Mouse (Mus musculus): ENCODE data around the gene Shisa4.
A peak's percentile ranks its signal among the peaks of the same experiment; 100 is the strongest.

Shisa4 gene

GRCm38 (mm10) chr1:135374868-135375581, at the start of gene Shisa4:
Gene Shisa4, minus strand, starts transcription at chr1:135375237.
- DNase-seq = peak; percentile 54 to 64

DNA sequence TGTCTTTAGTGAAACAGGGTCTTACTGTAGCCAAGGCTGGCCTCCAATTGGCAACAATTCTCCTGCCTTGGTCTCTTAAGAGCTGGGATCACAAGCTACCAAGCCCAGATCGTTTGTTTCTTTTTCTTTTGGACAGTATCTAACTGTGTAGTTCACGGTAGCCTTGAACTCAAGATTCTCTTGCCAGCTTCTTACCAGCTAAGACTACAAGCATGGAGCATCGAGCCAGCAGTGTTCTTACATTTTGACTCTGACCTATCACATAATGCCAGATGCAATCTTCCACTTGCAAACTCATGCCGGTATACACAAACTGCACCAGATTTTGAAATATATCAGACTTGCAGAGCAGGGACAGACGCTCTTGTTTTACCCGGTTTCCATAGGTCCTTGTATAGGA, 47.7 kb upstream of the Shisa4 start:
- DNase-seq = no peak

- DNase-seq = peak; percentile 11 to 21
Measured at GRCm38 (mm10) chr1:135413996-135414395, 39.0 kb upstream of the Shisa4 start.

GRCm38 (mm10) chr1:135412130-135412529, 37.1 kb upstream of the Shisa4 start:
- DNase-seq = no peak

GRCm38 (mm10) chr1:135410967-135411366, 35.9 kb upstream of the Shisa4 start:
- DNase-seq = peak; percentile 75 to 80

- no peak for DNase-seq
Measured at GRCm38 (mm10) chr1:135408973-135409372, 33.9 kb upstream of the Shisa4 start.

GRCm38 (mm10) chr1:135405356-135405755, 30.3 kb upstream of the Shisa4 start:
- DNase-seq = no peak

DNA sequence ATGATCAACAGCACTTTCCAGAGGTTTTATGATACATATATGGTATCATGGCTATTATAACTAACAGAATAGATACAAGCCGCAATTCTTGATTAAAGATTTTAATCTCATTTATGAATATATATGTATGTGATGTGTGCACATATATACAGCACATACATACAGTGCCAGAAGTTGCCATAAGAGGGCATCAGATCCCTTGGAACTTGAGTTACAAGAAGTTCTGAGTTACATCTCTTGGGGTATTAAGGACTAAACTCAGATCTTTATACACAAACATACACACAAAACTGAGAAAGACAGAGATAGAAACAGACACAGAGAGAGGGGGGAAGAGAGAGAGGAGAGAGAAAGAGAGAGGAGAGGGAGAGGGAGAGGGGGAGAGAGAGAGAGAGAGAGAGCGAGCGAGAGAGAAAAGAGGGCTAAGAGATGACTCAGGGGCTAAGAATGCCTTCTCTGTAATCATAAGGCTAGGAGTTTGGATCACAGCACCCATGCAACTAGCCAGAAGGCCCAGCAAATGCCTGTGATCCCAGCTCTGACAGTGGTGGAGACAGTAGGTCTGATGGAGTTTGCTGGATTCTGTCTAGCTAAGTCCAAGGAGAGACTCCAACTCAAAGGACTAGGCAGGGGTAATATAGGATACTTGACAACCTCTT, 26.5 kb upstream of the Shisa4 start:
- DNase-seq = no peak

- no peak for DNase-seq
Measured at GRCm38 (mm10) chr1:135399466-135399865, 24.4 kb upstream of the Shisa4 start.

DNA sequence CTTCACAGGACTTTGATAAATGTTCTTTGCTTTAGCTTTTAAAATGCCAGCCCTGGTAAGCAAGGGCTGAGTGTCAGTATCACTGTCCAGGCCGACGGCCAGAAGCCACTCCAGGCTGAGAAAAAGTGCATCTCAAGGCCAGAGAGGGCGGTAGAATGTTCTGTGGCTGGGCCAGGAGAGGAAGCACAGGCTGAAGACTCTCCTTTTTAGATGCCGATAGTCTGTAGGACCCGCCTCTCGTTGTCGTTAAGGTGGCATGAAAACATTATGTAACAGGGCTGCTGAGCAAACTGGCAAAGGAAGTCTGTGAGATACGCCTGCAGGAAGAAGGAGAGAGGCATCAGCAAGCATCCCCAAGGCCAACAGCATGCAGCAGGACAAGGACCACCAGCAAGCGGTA, 10.1 kb upstream of the Shisa4 start:
- no peak for DNase-seq

DNA sequence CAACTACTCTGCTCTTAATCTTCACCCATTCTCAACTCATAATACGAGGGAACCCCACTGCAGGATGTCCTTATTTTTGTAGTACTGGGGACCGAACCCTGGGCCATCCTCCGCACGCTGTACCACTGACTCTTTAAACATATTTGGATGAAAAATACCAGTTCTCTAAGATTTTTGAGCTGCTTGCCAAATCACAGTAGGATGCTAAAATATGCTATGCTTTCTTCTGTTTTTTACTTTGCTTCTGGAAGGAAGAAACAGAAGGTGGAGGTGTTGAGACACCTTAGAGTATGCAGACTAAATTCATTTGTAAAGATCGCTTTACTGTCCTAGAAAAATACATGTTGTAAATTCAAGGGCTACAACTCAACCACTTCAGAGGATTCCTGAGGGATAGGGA, 9.1 kb upstream of the Shisa4 start:
- no peak for DNase-seq

DNA sequence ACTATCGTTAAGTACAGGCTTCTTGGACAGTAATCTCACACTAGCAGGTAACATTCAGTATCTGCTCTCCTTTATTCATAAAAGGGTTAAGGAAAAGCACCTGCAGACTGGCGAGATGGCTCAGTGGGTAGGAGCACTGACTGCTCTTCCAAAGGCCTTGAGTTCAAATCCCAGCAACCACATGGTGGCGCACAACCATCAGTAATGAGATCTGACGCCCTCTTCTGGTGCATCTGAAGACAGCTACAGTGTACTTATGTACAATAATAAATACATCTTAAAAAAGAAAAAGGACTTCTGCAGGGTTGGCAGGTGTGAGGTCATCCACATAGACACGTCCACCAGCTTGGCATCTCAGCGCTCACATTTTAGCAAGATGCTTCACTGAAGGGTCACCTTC, 6.5 kb upstream of the Shisa4 start:
- DNase-seq = peak in 1 of 2 experiments; percentile 29

DNA sequence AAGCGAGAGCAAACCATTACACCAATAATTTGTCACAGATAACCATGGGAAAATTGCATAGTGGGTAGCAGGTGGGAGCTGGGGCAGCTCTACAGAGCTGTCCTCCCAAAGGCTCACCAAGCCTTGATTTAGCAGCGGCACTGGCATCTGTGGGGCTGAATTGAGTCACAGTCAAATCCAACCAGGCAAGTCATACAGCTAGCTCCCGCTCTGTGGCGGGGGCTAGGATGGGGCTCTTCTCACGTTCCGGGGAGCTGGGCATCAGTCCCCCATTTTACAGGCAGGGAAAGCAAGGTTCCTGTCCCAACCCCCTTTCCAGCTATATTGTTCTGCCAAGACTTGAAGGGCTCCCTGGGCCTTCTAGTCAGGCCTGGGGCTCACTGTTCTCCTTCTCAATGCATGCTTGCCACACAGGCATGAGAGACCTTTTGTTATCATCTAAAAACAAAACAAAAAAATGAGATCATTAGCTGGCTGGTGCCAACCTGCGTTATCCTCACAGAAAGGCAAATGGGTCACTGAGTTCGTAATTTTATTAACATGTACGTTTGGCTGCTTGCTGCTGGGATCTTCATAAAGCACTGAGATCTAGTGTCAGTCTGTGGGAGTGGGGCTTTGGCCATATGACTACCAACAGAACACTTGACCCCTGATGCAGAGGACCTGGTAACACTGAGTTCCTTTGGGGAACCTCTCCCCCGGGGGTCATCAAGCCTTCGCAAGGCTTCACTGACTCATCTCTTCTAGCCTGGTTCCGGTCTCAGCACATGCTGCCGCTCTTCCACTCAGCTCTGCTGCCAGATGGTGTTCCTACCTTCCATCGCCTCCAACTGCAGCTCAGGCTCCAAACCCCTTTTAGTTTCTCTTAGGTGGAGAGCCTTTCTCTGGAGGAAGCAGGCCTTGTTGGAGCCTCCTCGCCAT, 5.3 kb upstream of the Shisa4 start:
- DNase-seq = no peak

GRCm38 (mm10) chr1:135379048-135379447, 4.0 kb upstream of the Shisa4 start:
- DNase-seq = no peak

- no peak for DNase-seq
Measured at GRCm38 (mm10) chr1:135378576-135378975, 3.5 kb upstream of the Shisa4 start.

DNA sequence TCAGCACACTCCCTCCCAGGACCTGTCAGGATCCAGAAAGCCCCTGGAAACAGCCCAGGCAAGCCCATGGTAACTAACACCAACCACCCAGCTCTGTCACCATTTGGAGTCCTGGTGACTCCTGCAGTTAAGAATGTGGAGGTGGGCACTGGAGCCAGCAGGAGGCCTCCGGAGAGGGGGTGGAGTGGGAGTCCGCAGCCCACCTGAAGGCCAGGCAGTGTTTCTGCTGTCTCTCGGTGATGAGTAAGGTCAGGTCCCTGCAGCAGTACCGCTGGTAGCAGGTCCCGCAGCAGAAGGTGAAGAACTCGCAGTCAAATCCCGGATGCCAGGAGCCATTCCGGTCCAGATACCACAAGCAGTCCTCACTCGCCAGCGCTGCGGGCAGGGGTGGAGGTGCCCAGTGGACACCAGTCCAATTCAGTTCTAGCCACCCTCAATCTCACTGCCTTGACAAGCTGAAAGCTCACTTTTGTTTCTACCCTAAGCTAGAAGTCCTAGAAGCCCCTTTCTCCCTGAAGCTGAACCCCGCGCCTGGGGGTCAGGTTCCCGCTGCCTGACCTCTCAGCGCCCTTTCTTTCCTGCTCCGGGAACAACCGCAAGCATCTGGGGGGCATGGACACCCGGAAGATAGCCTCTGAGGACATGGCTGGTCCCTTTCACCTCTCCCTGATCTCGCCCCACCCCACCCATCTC, 716 bp downstream of the Shisa4 start:
- peak in 1 of 2 experiments; percentile 10 for DNase-seq

DNA sequence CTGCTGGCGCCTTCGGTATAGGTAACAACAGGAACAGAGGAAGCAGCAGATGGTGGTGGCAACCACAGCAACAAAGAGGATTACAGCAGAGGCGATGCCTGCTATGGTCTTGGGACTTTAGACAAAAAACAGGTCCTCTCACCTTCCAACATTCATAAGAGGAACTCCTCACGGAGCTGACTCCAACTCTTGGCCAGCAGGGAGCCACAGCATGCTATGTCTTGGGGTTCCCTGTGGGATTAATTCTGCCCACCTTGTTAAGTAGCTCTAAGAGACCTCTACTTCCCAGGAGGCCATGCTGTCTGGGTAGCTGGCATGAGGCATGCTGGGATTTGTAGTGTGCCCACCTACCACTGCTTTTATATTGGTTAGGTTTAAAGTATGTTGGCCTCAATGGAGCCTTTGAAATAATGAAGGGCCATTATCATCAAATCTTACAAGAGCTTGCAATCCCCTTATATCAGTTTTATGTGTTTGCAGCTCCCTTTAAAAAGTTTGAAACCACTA, 1.8 kb downstream of the Shisa4 start:
- no peak for DNase-seq

DNA sequence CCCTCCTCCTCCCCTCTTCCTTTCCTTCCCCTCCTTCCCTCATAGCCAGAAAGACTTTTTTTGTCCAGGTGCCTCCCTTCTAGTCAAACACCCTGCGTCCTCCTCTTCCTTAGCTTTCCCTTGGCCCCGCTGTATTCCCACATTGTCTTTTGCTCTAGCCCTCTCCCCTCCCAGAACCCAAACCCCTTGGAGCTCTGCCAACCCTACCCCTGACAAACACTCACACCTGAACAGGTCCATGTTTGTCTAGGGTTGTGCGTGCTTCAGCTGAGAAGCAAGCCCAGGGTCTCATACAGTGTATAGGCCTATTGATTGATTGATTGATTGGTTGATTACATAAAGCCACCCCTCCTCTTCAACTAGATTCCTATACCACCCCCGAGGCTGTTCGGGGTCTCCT, 5.6 kb downstream of the Shisa4 start:
- no peak for DNase-seq

DNA sequence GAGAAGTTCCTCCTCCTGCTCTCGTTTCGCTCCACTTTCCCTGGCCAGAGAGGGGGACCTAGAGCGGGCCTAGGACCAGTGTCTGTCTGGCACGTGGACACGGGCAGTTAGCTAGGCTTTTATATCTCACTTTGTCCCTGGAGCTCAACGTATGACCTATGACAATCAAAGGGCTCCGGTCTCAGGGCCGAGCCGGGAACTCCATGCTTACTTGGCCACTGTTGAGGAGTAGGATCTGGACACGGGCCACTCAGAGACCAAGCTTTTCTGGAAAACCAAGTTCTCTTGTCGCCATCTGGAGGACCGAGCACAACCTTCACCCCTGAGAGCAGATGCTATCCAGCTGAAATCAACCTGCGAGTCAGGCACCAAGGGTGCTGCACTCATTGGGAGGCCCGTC, 6.1 kb downstream of the Shisa4 start:
- peak; percentile 67 to 78 for DNase-seq

DNA sequence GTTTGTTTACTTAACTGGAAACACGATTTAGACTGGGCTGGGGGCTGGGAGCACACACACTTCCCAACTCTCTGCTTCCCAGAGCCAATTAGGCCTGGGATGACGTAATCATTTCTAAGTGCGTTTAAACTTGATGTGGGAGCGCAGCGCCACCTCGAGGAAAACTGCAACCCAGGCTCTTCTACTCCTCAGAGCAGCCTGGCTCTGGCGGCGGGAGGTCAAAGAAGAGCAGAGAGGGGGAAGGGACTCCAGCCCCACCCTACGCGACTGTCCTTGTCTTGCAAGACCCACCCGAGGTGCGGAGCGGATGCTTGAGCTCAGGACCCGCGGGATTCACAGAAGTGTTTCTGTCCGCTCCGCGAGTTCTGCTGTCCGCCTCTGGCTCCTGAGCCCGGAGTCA, 6.8 kb downstream of the Shisa4 start:
- peak; percentile 86 to 91 for DNase-seq

DNA sequence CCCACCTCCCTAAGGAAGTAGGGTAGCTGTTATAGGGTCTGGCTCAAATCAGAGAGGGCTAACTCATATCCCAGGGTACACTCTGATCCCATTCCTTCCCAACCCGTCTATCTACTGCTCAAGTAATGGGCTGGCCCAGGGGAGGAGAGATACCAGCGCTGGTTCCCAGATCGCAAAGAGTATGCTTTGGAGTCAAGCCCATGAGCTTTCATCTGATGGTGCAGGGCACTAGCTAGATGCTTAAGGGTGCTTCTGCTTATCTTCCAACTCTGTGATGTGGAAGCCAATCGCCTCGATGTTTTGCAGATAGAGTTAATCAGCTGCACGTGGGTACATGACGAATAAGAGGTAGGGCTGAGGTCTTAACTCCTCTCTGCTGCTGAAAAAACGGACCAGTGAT, 7.4 kb downstream of the Shisa4 start:
- DNase-seq = no peak

- no peak for DNase-seq
Measured at GRCm38 (mm10) chr1:135367005-135367404, 8.0 kb downstream of the Shisa4 start.

GRCm38 (mm10) chr1:135366380-135366779, 8.7 kb downstream of the Shisa4 start:
- DNase-seq = no peak

Data from lung, adult 18-20 months (tissue).